Mouse (Mus musculus) limb, embryonic 14.5 days (tissue): Measurements from ENCODE around the gene Svop. TPM values are rescaled to one million over a fixed set of nuclear protein-coding genes. Genes with fewer than 3 reads are reported as not detected.

Experiments
- ATAC-seq: fragments of 200-750 bp; cut with Nextera tagmentation; 2 replicates; pipeline ENCODE4 v1.8.0; 2017; ENCODE audit warnings: low read depth, moderate number of reproducible peaks, moderate TSS enrichment; ENCODE audit not compliant: low FRiP score
- DNase-seq: peaks from one replicate; pipeline ENCODE4 v3.0.0-alpha.2; 2015; ENCODE audit warnings: low spot score
- H3K27ac ChIP-seq: fragments of 300-500 bp; sonication (generic); replicated peaks from 2 replicates; pipeline ENCODE4 v1.5.1; 2014; ENCODE audit warnings: low read depth, mild to moderate bottlenecking, low read length, moderate library complexity, mixed read lengths
- H3K27me3 ChIP-seq: fragments of 300-500 bp; sonication (generic); 2 replicates; pipeline ENCODE4 v1.6.1; 2014; ENCODE audit warnings: low read length, mixed read lengths; ENCODE audit not compliant: control insufficient read depth, insufficient read depth
- H3K36me3 ChIP-seq: fragments of 300-500 bp; sonication (generic); 2 replicates; pipeline ENCODE4 v1.6.1; 2014; ENCODE audit warnings: mild to moderate bottlenecking, low read length, moderate library complexity, mixed read lengths; ENCODE audit not compliant: control insufficient read depth, insufficient read depth
- H3K4me1 ChIP-seq: fragments of 300-500 bp; sonication (generic); 2 replicates; pipeline ENCODE4 v1.6.1; 2014; ENCODE audit warnings: antibody characterized with exemption, low read length, mixed read lengths; ENCODE audit not compliant: control insufficient read depth, insufficient read depth
- H3K4me2 ChIP-seq: fragments of 300-500 bp; sonication (generic); replicated peaks from 2 replicates; pipeline ENCODE4 v1.6.1; 2014; ENCODE audit warnings: low read depth, mild to moderate bottlenecking, low read length, moderate library complexity; ENCODE audit not compliant: severe bottlenecking
- H3K4me3 ChIP-seq: fragments of 300-500 bp; sonication (generic); replicated peaks from 2 replicates; pipeline ENCODE4 v1.5.1; 2014; ENCODE audit warnings: low read length
- H3K9ac ChIP-seq: fragments of 300-500 bp; sonication (generic); 2 replicates; pipeline ENCODE4 v1.6.1; 2014; ENCODE audit warnings: mild to moderate bottlenecking, low read depth, low read length, moderate library complexity; ENCODE audit not compliant: severe bottlenecking
- H3K9me3 ChIP-seq: fragments of 300-500 bp; sonication (generic); 2 replicates; pipeline ENCODE4 v1.6.1; 2016; ENCODE audit warnings: low read length; ENCODE audit not compliant: control insufficient read depth
- POLR2A ChIP-seq: fragments of 200-500 bp; IDR thresholded peaks from 2 replicates; pipeline ENCODE4 v1.8.0; 2012; ENCODE audit warnings: inconsistent platforms, mild to moderate bottlenecking, moderate library complexity, borderline replicate concordance; ENCODE audit not compliant: insufficient read depth, insufficient read length; ENCODE audit errors: extremely low read depth
- whole genome bisulfite sequencing: fragments of 180-500 bp; shearing (Covaris S2); extraction: QIAGEN DNeasy Blood & Tissue Kit; methylation state at CpG from one replicate; pipeline ENCODE4 v1.1.7; 2014; 5-methylcytosine and 5-hydroxymethylcytosine counted together
- polyA plus RNA-seq, 2 experiments: library from polyadenylated mRNA; depleted of rRNA in 1 of 2; stranded (reverse) in 1 of 2; unstranded in 1 of 2; fragments of >200 nt; fragmentation: Nextera tagmentation in 1 of 2; extraction: Ambion mirVana in 1 of 2; gene quantifications; 2 replicates each; pipeline versions ENCODE4 v1.2.1 to v1.2.3; 2012 to 2014

Svop gene
- polyA plus RNA-seq, 2 experiments, result 0.21 TPM; not detected in 1

DNA sequence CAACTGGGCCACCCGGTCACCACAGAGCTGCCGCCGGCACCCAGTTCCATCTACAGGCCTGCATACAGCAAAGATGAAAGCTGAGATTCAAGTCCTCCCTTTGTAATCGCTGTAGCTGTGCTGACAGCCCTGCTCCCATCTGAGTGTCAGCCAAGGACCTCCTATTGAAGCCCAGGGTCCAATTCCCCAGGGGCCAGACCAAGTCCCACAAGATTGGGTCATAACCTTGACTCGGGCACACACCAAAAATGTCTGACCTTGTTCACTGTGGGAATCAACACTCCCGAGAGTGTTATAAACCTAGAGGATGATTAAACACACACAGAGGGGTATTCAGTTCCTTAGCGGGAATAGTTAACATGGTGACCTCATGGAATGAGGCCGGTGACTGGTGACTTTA is 109.5 kb downstream of the Svop start:
- no peak for TF ChIP-seq POLR2A
- DNase-seq (no peak), ATAC-seq (no peak)
- H3K4me1 ChIP-seq, result peaks cover 9% of the 10 kb centered on the region
- H3K4me3 ChIP-seq, result no peak overlapping the region
- H3K4me2 ChIP-seq, result no peak overlapping the region
- WGBS, result 71% methylated on average over 8 of the region's 8 CpGs
- H3K27ac ChIP-seq, result no peak overlapping the region
- no peaks in the 10 kb centered on the region for H3K27me3 ChIP-seq
- no peak overlapping the region for H3K9ac ChIP-seq
- peaks cover 10% of the 10 kb centered on the region; the same call in 1 of the 2 replicates for H3K36me3 ChIP-seq
- no peaks in the 10 kb centered on the region for H3K9me3 ChIP-seq

DNA sequence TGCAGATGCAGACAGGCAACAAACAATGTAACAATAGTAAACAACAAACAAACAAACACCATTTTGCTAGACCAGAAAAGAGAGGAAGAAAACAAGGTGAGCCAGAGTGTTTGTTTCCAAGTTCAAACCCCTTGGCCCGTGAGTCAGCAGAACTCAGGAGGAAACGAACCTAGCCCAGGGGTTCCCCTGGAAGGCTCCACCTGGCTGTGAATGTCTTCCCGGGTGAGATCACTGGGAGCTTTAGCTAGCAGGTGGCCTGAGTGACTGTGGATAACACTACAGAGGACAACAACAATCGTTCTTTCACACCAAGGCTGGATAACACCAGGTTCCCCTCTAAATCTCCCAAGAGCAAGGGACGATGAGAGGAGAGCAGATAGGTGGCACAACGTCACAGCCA is 110.2 kb downstream of the Svop start:
- no peak for DNase-seq
- Histone ChIP-seq H3K9ac (no peak overlapping the region), H3K36me3 (peaks cover 7% of the 10 kb centered on the region; the same call in 1 of the 2 replicates), H3K9me3 (no peaks in the 10 kb centered on the region), H3K4me1 (peaks cover 3% of the 10 kb centered on the region; the same call in 1 of the 2 replicates), H3K27me3 (no peaks in the 10 kb centered on the region), H3K27ac (no peak overlapping the region), H3K4me3 (no peak overlapping the region), H3K4me2 (no peak overlapping the region)
- no peak for TF ChIP-seq POLR2A
- 86% methylated on average over 6 of the region's 6 CpGs for WGBS
- ATAC-seq, result no peak

DNA sequence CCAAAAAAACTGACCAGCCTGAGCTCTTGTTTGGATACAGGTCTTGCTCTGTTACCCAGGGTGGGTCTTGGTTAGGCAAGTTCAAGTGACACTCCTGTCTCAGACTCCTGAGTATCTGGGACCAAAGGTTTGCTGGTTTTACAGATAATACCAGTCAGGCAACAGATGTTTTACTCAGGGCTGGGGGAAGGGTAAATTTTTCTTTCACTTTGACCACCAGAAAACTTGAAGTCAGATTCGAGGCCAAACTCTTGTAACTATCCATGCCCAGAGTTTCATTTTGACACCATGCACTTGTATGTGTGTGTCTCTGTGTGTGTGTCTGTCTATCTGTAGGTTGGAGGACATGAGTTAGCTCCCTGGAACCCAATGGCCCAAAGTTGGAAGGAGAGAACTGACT is 110.9 kb downstream of the Svop start:
- H3K9ac ChIP-seq, result no peak overlapping the region
- TF ChIP-seq POLR2A, result no peak
- no peak overlapping the region for H3K4me2 ChIP-seq
- peaks cover 7% of the 10 kb centered on the region; the same call in 1 of the 2 replicates for H3K36me3 ChIP-seq
- H3K4me1 ChIP-seq, result peaks cover 3% of the 10 kb centered on the region; the same call in 1 of the 2 replicates
- H3K27ac ChIP-seq, result no peak overlapping the region
- no peak for ATAC-seq
- H3K27me3 ChIP-seq, result no peaks in the 10 kb centered on the region
- no peak overlapping the region for H3K4me3 ChIP-seq
- no peaks in the 10 kb centered on the region for H3K9me3 ChIP-seq
- 88% methylated on average over 1 of the region's 1 CpGs for WGBS
- no peak for DNase-seq

DNA sequence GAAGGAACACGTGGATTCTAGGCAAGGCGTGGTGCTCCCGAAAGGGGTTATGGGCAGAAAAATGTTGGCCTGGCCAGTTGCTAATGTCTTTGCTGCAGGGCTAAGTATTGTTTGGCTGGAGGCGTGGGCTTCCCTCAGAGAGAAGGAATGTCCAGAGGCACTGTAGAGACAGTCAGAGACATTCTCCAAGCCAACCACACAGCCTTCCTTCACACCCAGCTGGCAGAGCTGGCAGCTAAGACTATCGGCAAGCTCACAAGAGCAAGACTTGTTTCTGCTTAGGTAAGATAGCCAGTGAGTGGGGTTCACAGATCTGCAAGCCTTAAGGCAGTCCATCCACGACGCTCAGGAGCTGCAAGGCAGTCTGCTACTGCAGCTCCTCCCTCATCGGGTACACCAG is 114.1 kb downstream of the Svop start:
- 78% methylated on average over 8 of the region's 8 CpGs for WGBS
- DNase-seq, result no peak
- no peak for TF ChIP-seq POLR2A
- Histone ChIP-seq H3K27ac (no peak overlapping the region), H3K4me3 (no peak overlapping the region), H3K36me3 (peaks cover 4% of the 10 kb centered on the region; the same call in 1 of the 2 replicates), H3K4me2 (no peak overlapping the region), H3K4me1 (peaks cover 11% of the 10 kb centered on the region; the same call in 1 of the 2 replicates), H3K27me3 (no peaks in the 10 kb centered on the region), H3K9me3 (no peaks in the 10 kb centered on the region), H3K9ac (no peak overlapping the region)
- no peak for ATAC-seq

Other genes with a start within 250 kb of the Svop start
- 63.8 and 68.9 TPM in 2 replicates for gene Coro1c, start 182.8 kb downstream of the Svop start, polyA plus RNA-seq (2012; rRNA removed)
- 92.4 and 96.9 TPM in 2 replicates for gene Coro1c, start 182.8 kb downstream of the Svop start, polyA plus RNA-seq (2014; fragmentation: Nextera tagmentation; extraction: Ambion mirVana)
- gene Ssh1, start 97.7 kb downstream of the Svop start, polyA plus RNA-seq (2012; rRNA removed), result 12.0 and 15.6 TPM in 2 replicates
- 21.9 and 24.6 TPM in 2 replicates for gene Ssh1, start 97.7 kb downstream of the Svop start, polyA plus RNA-seq (2014; fragmentation: Nextera tagmentation; extraction: Ambion mirVana)
- gene Dao, start 87.9 kb downstream of the Svop start, polyA plus RNA-seq (2012; rRNA removed), result 0.05 TPM in 1 of 2 replicates, not detected in the other
- gene Dao, start 87.9 kb downstream of the Svop start, polyA plus RNA-seq (2014; fragmentation: Nextera tagmentation; extraction: Ambion mirVana), result not detected in 2 replicates
- gene Usp30, start 26.1 kb downstream of the Svop start, polyA plus RNA-seq (2012; rRNA removed), result 29.0 and 35.3 TPM in 2 replicates
- 11.4 and 13.4 TPM in 2 replicates for gene Usp30, start 26.1 kb downstream of the Svop start, polyA plus RNA-seq (2014; fragmentation: Nextera tagmentation; extraction: Ambion mirVana)
- 15.5 and 18.9 TPM in 2 replicates for gene Alkbh2, start 36.6 kb upstream of the Svop start, polyA plus RNA-seq (2012; rRNA removed)
- gene Alkbh2, start 36.6 kb upstream of the Svop start, polyA plus RNA-seq (2014; fragmentation: Nextera tagmentation; extraction: Ambion mirVana), result 10.9 and 11.5 TPM in 2 replicates
- gene Ung, start 38.8 kb upstream of the Svop start, polyA plus RNA-seq (2012; rRNA removed), result 31.4 and 34.0 TPM in 2 replicates
- 23.7 and 26.0 TPM in 2 replicates for gene Ung, start 38.8 kb upstream of the Svop start, polyA plus RNA-seq (2014; fragmentation: Nextera tagmentation; extraction: Ambion mirVana)
- gene Acacb, start 55.0 kb upstream of the Svop start, polyA plus RNA-seq (2012; rRNA removed), result 4.9 and 6.0 TPM in 2 replicates
- gene Acacb, start 55.0 kb upstream of the Svop start, polyA plus RNA-seq (2014; fragmentation: Nextera tagmentation; extraction: Ambion mirVana), result 2.7 and 3.7 TPM in 2 replicates
- gene Foxn4, start 182.2 kb upstream of the Svop start, polyA plus RNA-seq (2012; rRNA removed), result 0.09 and 0.13 TPM in 2 replicates
- gene Foxn4, start 182.2 kb upstream of the Svop start, polyA plus RNA-seq (2014; fragmentation: Nextera tagmentation; extraction: Ambion mirVana), result not detected in 2 replicates
- gene Myo1h, start 197.6 kb upstream of the Svop start, polyA plus RNA-seq (2012; rRNA removed), result 1.6 TPM in 2 replicates
- gene Myo1h, start 197.6 kb upstream of the Svop start, polyA plus RNA-seq (2014; fragmentation: Nextera tagmentation; extraction: Ambion mirVana), result 2.2 and 2.4 TPM in 2 replicates